In genomic region chr16:30590264-30591209, GRCm38 (mm10) we compare ENCODE assay signal across 1 mouse cellular context.
TF ChIP-seq lines count a peak whose summit lies in the region.

No protein-coding gene starts in this region.

TF ChIP-seq in MEL, 35 proteins besides CTCF, POLR2A, EP300 and RAD21 (continued from another document):
- no peak for TF ChIP-seq UBTF (IDR thresholded peaks at IDR 0.05; ENCODE audit: borderline replicate concordance, insufficient read depth, low read depth, low read length)
